Mouse (Mus musculus): ENCODE results near the gene Slc1a3. TPM values are rescaled to one million over a fixed set of nuclear protein-coding genes. Genes with fewer than 3 reads are reported as not detected.

Gene Slc1a3
- polyA plus RNA-seq, 1 experiment: 22.8 TPM

DNA sequence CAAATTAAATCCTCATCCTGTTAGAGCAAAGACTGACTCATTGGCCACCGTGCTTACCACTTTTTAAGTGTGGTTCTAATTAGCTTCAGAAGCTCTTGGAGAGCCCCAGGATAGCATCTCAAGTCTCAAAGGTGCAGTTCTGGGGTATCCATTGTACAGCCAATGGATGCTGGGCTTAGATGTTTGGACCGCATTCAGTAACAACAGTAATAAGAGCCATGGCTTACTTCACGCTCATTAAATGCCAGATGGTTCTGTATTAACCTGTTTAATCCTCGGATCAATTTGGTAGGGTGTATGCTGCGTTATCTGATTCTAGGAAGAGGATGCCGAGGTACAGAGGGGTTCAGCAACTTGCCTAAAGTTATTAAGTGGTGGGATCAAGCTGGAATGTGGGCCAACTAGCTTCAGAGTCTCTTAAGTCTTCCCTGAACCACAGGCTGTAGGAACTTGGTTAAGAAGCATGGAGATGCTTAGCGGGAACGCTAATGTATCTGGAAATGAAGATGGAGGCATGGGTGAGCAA, 114.1 kb downstream of the Slc1a3 start:
- Histone ChIP-seq H3K4me1 (ENCODE audit: control insufficient read depth, insufficient read depth, low read length) (no peaks in the 10 kb centered on the region), H3K27ac (ENCODE audit: insufficient read depth, low read length) (no peak overlapping the region), H3K4me3 (ENCODE audit: insufficient read depth, low read length) (no peak overlapping the region)
- TF ChIP-seq CTCF (IDR thresholded peaks at IDR 0.05; ENCODE audit: borderline replicate concordance, insufficient read depth, low read length): no peak
- no peak for TF ChIP-seq POLR2A (IDR thresholded peaks at IDR 0.05; ENCODE audit: low read depth, low read length)

DNA sequence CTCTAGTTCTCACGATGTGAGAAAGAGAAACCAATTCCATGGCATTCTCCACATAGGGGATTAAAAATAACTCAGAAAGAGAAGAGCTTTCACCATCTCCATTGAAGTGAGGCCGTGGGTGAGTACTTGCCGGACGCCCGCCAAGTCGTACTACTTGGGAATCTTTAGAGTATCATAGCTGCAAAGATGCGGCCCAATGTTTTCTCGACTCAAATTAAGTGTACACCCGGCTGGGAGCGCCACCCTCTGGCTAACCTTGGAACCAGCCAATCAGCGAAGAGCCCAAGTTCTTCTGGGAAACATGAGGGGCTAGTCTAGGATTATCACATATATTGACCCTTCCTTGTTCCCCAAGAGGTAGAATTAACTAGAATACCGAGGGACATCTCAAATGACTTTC, 115.3 kb downstream of the Slc1a3 start:
- TF ChIP-seq CTCF (IDR thresholded peaks at IDR 0.05; ENCODE audit: borderline replicate concordance, insufficient read depth, low read length) (no peak), POLR2A (IDR thresholded peaks at IDR 0.05; ENCODE audit: low read depth, low read length) (no peak)
- Histone ChIP-seq H3K27ac (ENCODE audit: insufficient read depth, low read length) (no peak overlapping the region), H3K4me3 (ENCODE audit: insufficient read depth, low read length) (no peak overlapping the region), H3K4me1 (ENCODE audit: control insufficient read depth, insufficient read depth, low read length) (no peaks in the 10 kb centered on the region)

DNA sequence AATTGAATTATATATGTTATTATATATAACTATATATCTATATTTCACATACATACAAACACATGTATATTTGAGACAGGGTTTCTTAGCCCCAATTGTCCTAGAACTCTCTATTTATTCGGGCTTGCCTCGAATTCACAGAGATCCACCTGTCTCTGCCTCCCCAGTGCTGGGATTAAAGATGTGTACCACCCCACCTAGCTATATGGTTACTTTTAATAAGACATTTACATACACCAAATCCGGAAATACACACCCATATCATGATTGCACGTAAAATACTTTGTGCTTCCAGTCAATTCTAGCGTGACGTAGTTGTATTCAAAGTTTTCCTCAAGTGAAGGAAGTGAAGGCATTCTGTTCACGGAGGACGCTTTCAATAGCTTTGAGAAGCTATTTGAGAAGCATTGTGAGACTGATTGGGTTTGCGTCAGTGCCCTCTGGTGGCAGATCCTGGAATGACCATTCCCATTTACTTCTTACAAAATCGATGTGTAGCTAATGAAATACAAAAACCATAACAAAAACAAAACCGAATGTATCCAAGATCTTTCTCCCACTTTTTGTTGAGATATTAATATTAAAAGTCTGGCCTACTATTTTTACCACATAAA, 121.0 kb downstream of the Slc1a3 start:
- H3K27ac ChIP-seq (ENCODE audit: insufficient read depth, low read length): no peak overlapping the region
- TF ChIP-seq CTCF (IDR thresholded peaks at IDR 0.05; ENCODE audit: borderline replicate concordance, insufficient read depth, low read length) (peak; percentile 63; the same call in 1 of the 2 replicates), POLR2A (IDR thresholded peaks at IDR 0.05; ENCODE audit: low read depth, low read length) (no peak)
- H3K4me1 ChIP-seq (ENCODE audit: control insufficient read depth, insufficient read depth, low read length): no peaks in the 10 kb centered on the region
- H3K4me3 ChIP-seq (ENCODE audit: insufficient read depth, low read length): no peak overlapping the region

DNA sequence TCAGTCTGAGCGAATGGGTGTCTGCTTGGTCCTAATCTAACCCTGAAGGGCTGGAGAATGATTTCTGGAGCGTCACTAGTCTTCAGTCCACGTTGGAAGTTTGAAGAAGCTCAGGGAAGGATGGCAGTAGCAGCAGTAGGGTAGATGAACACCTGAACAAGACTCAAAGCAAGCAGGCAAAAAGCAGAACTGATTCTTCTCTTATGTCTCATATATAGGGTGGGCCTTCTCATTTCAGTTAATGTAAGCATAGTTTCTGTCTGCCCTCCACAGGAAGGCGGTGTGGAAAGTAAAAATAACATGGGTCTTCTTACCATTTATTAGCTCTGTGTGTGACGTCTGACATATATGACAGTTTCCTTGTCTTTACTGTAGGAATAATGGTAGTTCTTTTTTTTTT, 122.5 kb downstream of the Slc1a3 start:
- TF ChIP-seq CTCF (IDR thresholded peaks at IDR 0.05; ENCODE audit: borderline replicate concordance, insufficient read depth, low read length) (no peak), POLR2A (IDR thresholded peaks at IDR 0.05; ENCODE audit: low read depth, low read length) (no peak)
- H3K4me3 ChIP-seq (ENCODE audit: insufficient read depth, low read length): no peak overlapping the region
- H3K4me1 ChIP-seq (ENCODE audit: control insufficient read depth, insufficient read depth, low read length): no peaks in the 10 kb centered on the region
- no peak overlapping the region for H3K27ac ChIP-seq (ENCODE audit: insufficient read depth, low read length)

DNA sequence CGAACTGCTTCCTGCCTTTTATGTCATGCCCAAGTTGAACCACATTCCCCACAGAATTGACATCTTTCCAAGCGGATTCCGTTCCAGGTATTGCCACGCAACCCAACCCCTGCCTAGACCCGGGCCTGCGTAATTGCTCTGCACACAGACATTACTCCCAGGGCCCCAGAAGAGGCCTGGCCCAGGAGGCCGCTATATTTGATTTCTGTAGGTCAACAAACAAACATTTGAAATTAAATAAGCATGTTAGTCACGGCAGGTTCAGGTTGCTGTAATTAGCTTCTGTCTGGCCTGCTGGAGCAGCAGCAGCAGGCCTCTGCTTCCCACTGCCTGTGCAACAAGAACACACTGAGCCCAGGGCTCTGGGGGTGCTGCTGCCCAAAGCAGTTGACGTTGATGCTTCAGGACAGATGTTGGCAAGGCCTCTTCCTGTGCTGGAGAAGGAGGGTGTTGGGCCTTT, 123.7 kb downstream of the Slc1a3 start:
- TF ChIP-seq POLR2A (IDR thresholded peaks at IDR 0.05; ENCODE audit: low read depth, low read length): no peak
- TF ChIP-seq CTCF (IDR thresholded peaks at IDR 0.05; ENCODE audit: borderline replicate concordance, insufficient read depth, low read length): no peak
- H3K4me1 ChIP-seq (ENCODE audit: control insufficient read depth, insufficient read depth, low read length): no peaks in the 10 kb centered on the region
- H3K4me3 ChIP-seq (ENCODE audit: insufficient read depth, low read length): no peak overlapping the region
- no peak overlapping the region for H3K27ac ChIP-seq (ENCODE audit: insufficient read depth, low read length)

Other genes with a start within 250 kb of the Slc1a3 start
- gene Gm2310, start 190.8 kb downstream of the Slc1a3 start, polyA plus RNA-seq (2011; ENCODE audit: insufficient read length, low read depth, missing spikeins): not detected in 2 replicates